Mouse (Mus musculus) liver, adult 2 months (tissue): ENCODE data around the gene Hdlbp.
"Not testable (repeated sequence)": the region's sequence is repeated elsewhere in the genome, so short reads cannot be mapped to it uniquely, and the experiment has no call there.

ENCODE experiments used
- CTCF ChIP-seq: fragments of 200-500 bp; IDR thresholded peaks from 2 replicates; pipeline ENCODE4 v1.5.1; 2011; ENCODE audit warnings: low read depth, low read length, control low read depth
- POLR2A ChIP-seq: fragments of 200-500 bp; IDR thresholded peaks from 2 replicates; pipeline ENCODE4 v1.6.1; 2011; ENCODE audit warnings: low read length, control low read depth; ENCODE audit not compliant: insufficient read depth; ENCODE audit errors: extremely low read depth

- TF ChIP-seq CTCF, POLR2A: not testable (repeated sequence)
These were observed 30.0 kb upstream of the Hdlbp start for GRCm38 (mm10) chr1:93508576-93508975.
